Mouse (Mus musculus) intestine, embryonic 15.5 days (tissue): ENCODE measurements at regions not wholly inside any gene's neighbourhood (a gene's known extent, or its start where the extent isn't known, plus 50 kb on each side); places are given as distances from the start of the nearest gene placed in this dataset.
A peak's percentile ranks its signal among the peaks of the same experiment; 100 is the strongest.
"Not testable (repeated sequence)": the region's sequence is repeated elsewhere in the genome, so short reads cannot be mapped to it uniquely, and the experiment has no call there.

ENCODE experiments used
- ATAC-seq: fragments of 200-750 bp; cut with Nextera tagmentation; 2 replicates; pipeline ENCODE4 v1.8.0; 2017; ENCODE audit warnings: moderate TSS enrichment, moderate library complexity
- H3K27ac ChIP-seq: fragments of 300-500 bp; sonication (generic); 2 replicates; pipeline ENCODE4 v1.5.1; 2015; ENCODE audit warnings: mild to moderate bottlenecking, inconsistent platforms
- H3K27me3 ChIP-seq: fragments of 300-500 bp; sonication (generic); replicated peaks from 2 replicates; pipeline ENCODE4 v1.6.1; 2015; ENCODE audit warnings: inconsistent platforms
- H3K36me3 ChIP-seq: fragments of 300-500 bp; sonication (generic); 2 replicates; pipeline ENCODE4 v1.6.1; 2015; ENCODE audit warnings: inconsistent platforms
- H3K4me1 ChIP-seq: fragments of 300-500 bp; sonication (generic); replicated peaks from 2 replicates; pipeline ENCODE4 v1.6.1; 2015; ENCODE audit warnings: inconsistent platforms
- H3K4me2 ChIP-seq: fragments of 300-500 bp; sonication (generic); replicated peaks from 2 replicates; pipeline ENCODE4 v1.6.1; 2015; ENCODE audit warnings: mild to moderate bottlenecking, inconsistent platforms
- H3K4me3 ChIP-seq: fragments of 300-500 bp; sonication (generic); replicated peaks from 2 replicates; pipeline ENCODE4 v1.5.1; 2015; ENCODE audit warnings: inconsistent platforms
- H3K9ac ChIP-seq: fragments of 300-500 bp; sonication (generic); 2 replicates; pipeline ENCODE4 v1.6.1; 2015; ENCODE audit warnings: inconsistent platforms
- H3K9me3 ChIP-seq: fragments of 300-500 bp; sonication (generic); 2 replicates; pipeline ENCODE4 v1.6.1; 2016; ENCODE audit warnings: inconsistent platforms
- WGBS: fragments of 180-500 bp; shearing (Covaris S2); methylation state at CpG from one replicate; pipeline ENCODE4 v1.1.7; 2015; 5-methylcytosine and 5-hydroxymethylcytosine counted together

DNA sequence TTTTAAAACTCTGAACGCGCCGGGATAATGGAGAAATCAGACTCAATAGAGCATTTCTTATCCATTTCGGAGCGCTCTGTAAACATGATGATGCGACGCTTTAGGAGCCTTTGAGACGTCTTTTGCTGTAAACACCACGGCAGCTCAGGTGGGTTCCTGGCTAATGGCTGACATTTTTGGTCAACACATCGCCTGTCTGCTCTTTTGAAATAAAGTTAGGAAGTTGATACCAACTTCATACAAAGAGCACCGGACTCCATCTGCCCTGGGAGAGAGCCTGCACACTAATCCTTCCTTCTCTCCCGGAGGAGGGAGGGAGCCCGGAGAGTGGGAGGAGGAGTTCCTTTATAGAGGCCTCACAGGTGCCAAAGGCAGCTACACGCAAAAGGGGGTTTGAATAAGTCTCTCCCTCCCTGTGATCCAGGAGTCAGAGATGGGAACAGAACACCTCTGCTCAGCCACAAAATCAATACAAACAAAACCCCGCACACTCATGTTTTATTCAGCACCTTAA is 63.8 kb upstream of the Srsf6 start:
- Histone ChIP-seq H3K4me3 (peak overlapping the region; percentile 9; the same call in 1 of the 2 replicates), H3K9me3 (no peaks in the 10 kb centered on the region), H3K27ac (no peak overlapping the region), H3K4me1 (0 out of 2 replicates have a peak, but pooled peaks cover 2% of the 10 kb centered on the region), H3K36me3 (no peaks in the 10 kb centered on the region), H3K4me2 (peak overlapping the region; percentile 59), H3K9ac (no peak overlapping the region), H3K27me3 (no peaks in the 10 kb centered on the region)
- ATAC-seq, result no peak
- WGBS, result 6% methylated on average over 15 of the region's 15 CpGs

DNA sequence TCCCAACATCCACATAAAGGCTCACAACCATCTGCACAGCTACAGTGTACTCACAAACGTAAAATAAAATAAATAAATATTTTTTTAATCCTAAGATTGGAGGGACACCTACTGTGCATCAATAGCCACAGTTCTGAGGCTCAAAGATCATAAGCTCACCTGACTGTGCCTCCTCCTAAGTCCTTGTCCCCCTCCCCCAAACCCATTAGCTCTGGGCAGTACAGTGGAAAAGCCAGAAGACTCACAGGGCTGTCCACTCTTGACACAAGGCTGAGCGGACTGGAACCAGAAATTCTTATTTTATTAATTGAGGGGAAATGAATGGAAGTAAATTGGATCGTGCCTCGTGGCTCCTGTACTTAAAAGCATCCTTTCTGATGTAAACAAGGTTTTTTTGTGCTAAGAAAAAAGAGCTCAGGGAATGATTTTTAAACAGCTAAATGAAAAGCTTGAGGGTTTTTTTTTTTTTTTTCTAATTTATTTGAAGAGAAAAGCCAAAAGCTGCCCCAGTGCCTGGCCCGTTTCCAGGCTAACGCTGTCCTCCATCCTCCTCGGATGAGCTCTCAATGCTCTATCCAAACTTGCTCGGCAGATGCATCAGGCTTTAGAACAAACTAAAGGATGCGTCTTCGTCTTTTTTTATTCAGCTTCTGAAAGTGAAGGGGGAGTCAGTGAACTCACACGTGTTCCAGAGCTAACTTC is 64.6 kb upstream of the Srsf6 start:
- Histone ChIP-seq H3K36me3 (no peaks in the 10 kb centered on the region), H3K9ac (no peak overlapping the region), H3K27ac (no peak overlapping the region), H3K27me3 (no peaks in the 10 kb centered on the region), H3K4me2 (peak overlapping the region; percentile 59), H3K4me1 (0 out of 2 replicates have a peak, but pooled peaks cover 2% of the 10 kb centered on the region), H3K9me3 (no peaks in the 10 kb centered on the region), H3K4me3 (no peak overlapping the region)
- no peak for ATAC-seq
- WGBS, result 17% methylated on average over 11 of the region's 11 CpGs

DNA sequence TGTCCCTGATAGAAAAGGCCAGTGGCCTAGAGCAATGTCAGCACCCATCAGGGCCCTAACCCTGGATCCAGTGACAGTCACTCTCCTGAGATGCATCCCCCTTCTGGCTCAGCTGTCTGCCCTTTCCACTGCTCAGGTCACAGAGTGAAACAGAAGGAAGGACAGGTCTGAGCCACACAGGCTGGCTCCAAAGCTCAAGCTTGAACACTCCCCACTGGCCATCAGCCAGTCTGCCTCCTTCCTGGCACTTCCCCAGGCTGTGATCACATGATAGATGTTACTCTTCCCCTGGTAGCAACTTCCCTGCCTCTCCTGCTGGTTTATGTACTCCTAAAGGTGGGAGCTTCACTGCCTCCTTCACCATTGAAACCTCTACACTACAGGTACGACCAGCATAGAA is 66.8 kb upstream of the Srsf6 start:
- H3K9ac ChIP-seq, result no peak overlapping the region
- no peaks in the 10 kb centered on the region for H3K36me3 ChIP-seq
- H3K27ac ChIP-seq, result no peak overlapping the region
- 0 out of 2 replicates have a peak, but pooled peaks cover 2% of the 10 kb centered on the region for H3K4me1 ChIP-seq
- H3K9me3 ChIP-seq, result no peaks in the 10 kb centered on the region
- no peak for ATAC-seq
- no peak overlapping the region for H3K4me2 ChIP-seq
- no peak overlapping the region for H3K4me3 ChIP-seq
- WGBS, result 57% methylated on average over 1 of the region's 1 CpGs
- H3K27me3 ChIP-seq, result no peaks in the 10 kb centered on the region

DNA sequence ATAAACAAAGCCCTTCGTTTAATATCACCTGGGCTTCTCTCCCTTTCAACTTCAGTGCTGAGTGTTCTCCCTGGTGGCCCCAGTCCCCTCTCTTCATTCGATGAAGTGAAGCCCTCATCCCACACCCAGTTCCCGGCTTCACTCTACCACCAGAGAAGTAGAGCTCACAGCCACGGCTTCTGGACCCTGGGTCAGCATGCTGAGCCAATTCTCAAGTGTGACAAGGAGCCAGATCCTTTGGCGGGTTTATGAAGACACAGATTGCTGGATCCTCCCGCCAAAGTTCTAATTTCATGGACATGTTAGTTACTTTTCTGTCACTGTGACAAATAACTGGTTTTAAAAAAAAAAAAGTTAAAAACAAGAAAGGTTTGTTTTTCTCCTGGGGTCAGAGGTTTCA is 76.7 kb upstream of the Srsf6 start:
- Histone ChIP-seq H3K36me3 (no peaks in the 10 kb centered on the region), H3K4me1 (no peaks in the 10 kb centered on the region), H3K4me2 (no peak overlapping the region), H3K9me3 (no peaks in the 10 kb centered on the region), H3K9ac (no peak overlapping the region), H3K27me3 (no peaks in the 10 kb centered on the region), H3K4me3 (no peak overlapping the region), H3K27ac (no peak overlapping the region)
- WGBS, result 69% methylated on average over 6 of the region's 6 CpGs
- no peak for ATAC-seq

DNA sequence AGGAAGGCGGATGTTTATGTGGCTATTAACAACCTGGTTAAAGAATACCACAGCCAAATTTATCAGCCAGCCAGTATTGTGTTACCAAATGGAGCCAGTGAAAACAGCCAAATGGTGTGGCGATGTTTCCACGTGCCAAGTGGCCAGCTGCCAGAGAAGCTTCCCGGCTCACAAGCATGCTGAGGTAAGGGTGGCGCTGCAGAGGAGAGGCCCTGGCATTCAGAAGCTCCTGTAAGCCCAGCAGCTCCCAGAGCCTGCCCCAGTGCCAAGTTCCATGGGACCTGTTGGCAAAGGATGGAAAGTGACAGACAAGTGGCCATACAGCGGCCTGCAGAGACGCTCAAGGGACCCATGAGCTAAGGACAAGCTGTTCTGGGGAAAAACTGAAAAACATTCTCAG is 77.8 kb upstream of the Srsf6 start:
- H3K9me3 ChIP-seq, result no peaks in the 10 kb centered on the region
- no peak overlapping the region for H3K27ac ChIP-seq
- no peaks in the 10 kb centered on the region for H3K4me1 ChIP-seq
- no peak overlapping the region for H3K4me3 ChIP-seq
- ATAC-seq, result no peak
- H3K9ac ChIP-seq, result no peak overlapping the region
- no peaks in the 10 kb centered on the region for H3K36me3 ChIP-seq
- 74% methylated on average over 7 of the region's 7 CpGs for WGBS
- H3K27me3 ChIP-seq, result no peaks in the 10 kb centered on the region
- H3K4me2 ChIP-seq, result no peak overlapping the region

DNA sequence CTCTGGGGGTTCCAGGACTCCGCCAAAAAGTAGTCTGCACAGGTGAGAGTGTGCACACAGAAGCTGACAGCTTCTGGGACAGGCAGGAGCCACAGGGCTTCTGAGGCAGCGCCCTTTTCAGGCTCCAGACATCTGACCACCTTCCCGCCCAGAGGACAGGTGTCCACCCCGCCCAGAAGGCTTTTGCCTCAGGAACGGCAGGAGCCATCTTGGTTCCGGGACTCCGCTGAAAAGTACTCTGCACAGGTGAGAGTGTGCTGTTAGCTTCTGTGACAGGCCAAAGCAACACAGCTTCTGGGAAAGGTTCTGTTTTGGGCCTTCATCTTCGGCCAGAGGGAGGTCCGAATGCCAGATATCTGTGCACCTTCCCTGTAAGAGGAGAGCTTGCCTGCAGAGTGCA is 89.6 kb upstream of the Srsf6 start:
- H3K4me1 ChIP-seq, H3K27me3 ChIP-seq, ATAC-seq, H3K4me3 ChIP-seq, H3K36me3 ChIP-seq, H3K4me2 ChIP-seq, H3K27ac ChIP-seq, H3K9ac ChIP-seq, H3K9me3 ChIP-seq: not testable (repeated sequence)
- 86% methylated on average over 9 of the region's 9 CpGs for WGBS

DNA sequence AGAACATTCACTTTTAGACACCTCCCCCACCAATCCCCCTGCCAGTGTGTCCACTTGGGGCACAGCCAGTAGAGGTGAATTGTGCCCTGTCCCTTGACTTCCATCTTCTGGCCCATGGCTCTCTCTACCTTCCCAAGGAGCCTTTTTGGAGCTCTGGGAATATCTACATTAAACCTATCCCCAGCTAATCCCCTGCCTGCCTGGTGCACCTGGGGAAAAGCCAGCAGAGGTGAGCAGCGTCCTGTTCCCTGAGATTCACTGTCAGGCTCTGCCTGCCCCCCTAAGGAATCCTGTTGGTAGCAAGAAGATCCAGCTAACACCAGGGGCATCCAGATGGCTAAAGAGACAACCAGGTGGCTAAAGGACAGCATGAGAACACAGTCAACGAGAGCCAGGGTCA is 93.6 kb upstream of the Srsf6 start:
- no peak overlapping the region for H3K9ac ChIP-seq
- H3K4me3 ChIP-seq, result no peak overlapping the region
- no peaks in the 10 kb centered on the region for H3K9me3 ChIP-seq
- no peak overlapping the region for H3K27ac ChIP-seq
- ATAC-seq, result no peak
- no peaks in the 10 kb centered on the region for H3K4me1 ChIP-seq
- no peaks in the 10 kb centered on the region for H3K36me3 ChIP-seq
- 50% methylated on average over 2 of the region's 2 CpGs for WGBS
- no peak overlapping the region for H3K4me2 ChIP-seq
- no peaks in the 10 kb centered on the region for H3K27me3 ChIP-seq

DNA sequence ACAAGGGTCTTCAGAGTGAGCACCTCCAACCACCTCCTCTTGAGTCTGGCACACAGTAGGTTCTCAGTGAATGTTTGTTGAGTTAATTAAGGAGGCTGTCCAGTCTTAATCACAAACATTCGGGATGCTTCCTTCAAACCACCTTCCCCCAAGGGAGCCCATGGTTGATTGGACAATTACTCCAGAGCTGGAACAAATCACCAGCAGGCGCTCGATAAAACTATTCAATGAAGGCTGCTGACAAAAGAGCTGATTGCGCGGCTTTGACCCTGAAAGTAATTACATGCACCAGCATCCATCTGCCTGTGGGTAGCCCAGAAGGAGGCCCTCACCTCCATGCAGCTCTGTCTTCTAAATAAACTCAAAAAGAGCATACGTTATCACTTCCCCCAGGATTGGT is 97.6 kb upstream of the Srsf6 start:
- no peaks in the 10 kb centered on the region for H3K4me1 ChIP-seq
- H3K9ac ChIP-seq, result no peak overlapping the region
- H3K9me3 ChIP-seq, result no peaks in the 10 kb centered on the region
- ATAC-seq, result no peak
- H3K4me2 ChIP-seq, result no peak overlapping the region
- no peaks in the 10 kb centered on the region for H3K27me3 ChIP-seq
- 88% methylated on average over 6 of the region's 6 CpGs for WGBS
- no peaks in the 10 kb centered on the region for H3K36me3 ChIP-seq
- no peak overlapping the region for H3K4me3 ChIP-seq
- H3K27ac ChIP-seq, result no peak overlapping the region

DNA sequence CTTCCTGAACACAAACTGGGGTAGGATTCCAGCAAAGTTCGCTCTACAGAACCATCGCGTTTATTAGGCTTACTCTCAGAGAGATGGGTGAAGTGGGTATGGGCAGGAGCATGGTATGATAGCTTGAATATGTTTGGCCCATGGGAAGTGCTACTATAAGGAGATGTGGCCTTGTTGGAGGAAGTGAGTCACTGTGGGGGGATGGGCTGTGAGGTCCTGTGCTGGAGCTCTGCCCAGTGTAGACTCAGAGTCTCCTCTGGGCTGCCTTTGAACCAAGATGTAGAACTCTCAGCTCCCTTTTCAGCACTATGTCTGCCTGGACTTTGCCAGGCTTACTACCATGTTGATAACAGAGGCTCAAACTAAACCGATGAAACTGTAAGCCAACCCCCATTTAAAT is 112.5 kb upstream of the Srsf6 start:
- WGBS, result 94% methylated on average over 4 of the region's 4 CpGs
- Histone ChIP-seq H3K27ac (no peak overlapping the region), H3K9me3 (no peaks in the 10 kb centered on the region), H3K4me3 (no peak overlapping the region), H3K4me2 (no peak overlapping the region), H3K4me1 (no peaks in the 10 kb centered on the region; the same call in 1 of the 2 replicates), H3K27me3 (no peaks in the 10 kb centered on the region), H3K36me3 (no peaks in the 10 kb centered on the region), H3K9ac (no peak overlapping the region)
- no peak for ATAC-seq

DNA sequence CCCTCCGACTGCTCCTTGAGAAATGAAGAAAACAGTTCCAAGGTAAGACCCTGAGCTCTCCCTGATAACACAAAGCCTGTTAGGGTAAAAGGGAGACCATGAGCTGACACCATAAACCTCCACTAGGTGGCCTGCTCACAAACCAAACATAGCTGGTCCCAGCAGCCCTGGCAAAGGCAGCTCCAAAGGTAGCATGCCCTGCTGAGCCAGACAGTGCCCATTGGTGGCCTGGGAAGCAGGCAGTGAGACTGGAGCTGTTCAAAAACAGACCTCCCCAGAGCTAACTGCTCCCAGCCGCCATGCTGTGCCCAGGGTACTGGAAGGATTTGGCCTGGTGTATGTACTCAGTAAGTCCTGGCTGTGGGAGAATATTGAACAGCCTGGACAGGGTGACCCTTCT is 117.1 kb upstream of the Srsf6 start:
- 50% methylated on average over 2 of the region's 2 CpGs for WGBS
- Histone ChIP-seq H3K27me3 (no peaks in the 10 kb centered on the region), H3K27ac (no peak overlapping the region), H3K4me2 (no peak overlapping the region), H3K4me3 (no peak overlapping the region), H3K36me3 (no peaks in the 10 kb centered on the region), H3K9ac (no peak overlapping the region), H3K4me1 (no peaks in the 10 kb centered on the region; the same call in 1 of the 2 replicates), H3K9me3 (no peaks in the 10 kb centered on the region)
- ATAC-seq, result no peak

DNA sequence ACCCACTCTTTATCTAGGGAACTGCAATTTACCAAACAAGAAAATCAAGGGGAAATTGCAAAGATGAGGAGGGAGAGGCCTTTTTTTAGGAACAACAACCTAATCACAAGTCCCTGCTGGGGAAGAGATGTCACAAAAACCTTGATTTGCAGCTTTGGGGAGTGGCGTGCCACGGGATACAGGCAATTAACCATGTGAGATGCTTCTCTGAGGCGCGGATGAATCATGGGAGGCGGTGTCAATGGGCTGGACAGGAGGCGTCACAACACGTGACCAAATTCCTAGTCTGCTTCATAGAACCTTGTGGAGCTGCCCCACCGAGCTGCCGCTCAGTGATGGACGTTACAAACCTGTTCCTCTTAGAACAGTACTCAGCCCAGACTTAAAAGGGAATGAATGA is 123.6 kb upstream of the Srsf6 start:
- WGBS, result 85% methylated on average over 10 of the region's 10 CpGs
- H3K27ac ChIP-seq, result no peak overlapping the region
- no peak overlapping the region for H3K4me3 ChIP-seq
- ATAC-seq, result no peak
- no peaks in the 10 kb centered on the region for H3K4me1 ChIP-seq
- H3K9me3 ChIP-seq, result no peaks in the 10 kb centered on the region
- H3K27me3 ChIP-seq, result no peaks in the 10 kb centered on the region
- no peak overlapping the region for H3K9ac ChIP-seq
- H3K36me3 ChIP-seq, result no peaks in the 10 kb centered on the region
- no peak overlapping the region for H3K4me2 ChIP-seq

DNA sequence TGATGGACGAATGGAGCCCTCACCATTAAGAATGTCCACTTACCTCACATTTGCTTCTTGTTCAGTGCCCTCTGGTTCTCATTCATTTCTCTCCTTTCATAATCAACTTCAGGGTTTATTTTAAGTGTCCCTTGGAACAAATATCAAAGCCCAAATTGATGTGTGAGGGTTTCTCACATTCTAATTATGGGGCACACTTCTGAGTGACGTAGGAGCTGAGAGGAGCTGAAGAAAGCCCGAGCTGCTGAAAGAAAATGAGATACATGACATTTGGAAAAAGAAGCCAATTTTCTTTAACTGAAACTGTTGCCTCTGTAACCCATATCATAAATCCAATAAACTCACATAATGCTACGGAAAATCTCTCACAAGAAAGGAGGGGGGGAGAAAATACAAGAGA is 134.8 kb upstream of the Srsf6 start:
- H3K27ac ChIP-seq, result no peak overlapping the region
- H3K4me1 ChIP-seq, result no peaks in the 10 kb centered on the region
- WGBS, result 72% methylated on average over 4 of the region's 4 CpGs
- no peak overlapping the region for H3K4me3 ChIP-seq
- no peak overlapping the region for H3K9ac ChIP-seq
- no peaks in the 10 kb centered on the region for H3K27me3 ChIP-seq
- no peak for ATAC-seq
- H3K4me2 ChIP-seq, result no peak overlapping the region
- H3K36me3 ChIP-seq, result no peaks in the 10 kb centered on the region
- H3K9me3 ChIP-seq, result no peaks in the 10 kb centered on the region

DNA sequence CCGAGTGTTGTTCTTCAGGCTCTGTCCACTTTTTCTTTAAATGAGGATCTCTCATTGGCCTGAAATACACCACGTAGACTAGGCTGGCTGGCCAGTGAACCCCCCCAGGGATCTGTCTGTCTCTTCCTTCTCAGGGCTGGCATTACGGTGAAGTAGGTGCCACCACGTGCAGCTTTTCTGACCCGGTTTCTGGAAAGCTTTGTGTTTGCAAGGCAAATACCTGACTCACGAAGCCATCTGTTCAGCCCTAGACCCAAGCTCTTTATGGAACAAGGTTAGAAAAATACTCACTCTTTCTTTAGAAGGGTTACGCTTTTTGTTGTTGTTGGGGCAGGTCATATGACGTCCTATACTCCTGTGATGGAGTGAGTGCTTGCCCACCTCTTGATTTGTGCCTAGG is 133.3 kb upstream of the Ptprt start:
- no peak overlapping the region for H3K4me2 ChIP-seq
- H3K4me1 ChIP-seq, result no peaks in the 10 kb centered on the region
- no peaks in the 10 kb centered on the region for H3K27me3 ChIP-seq
- H3K9me3 ChIP-seq, result no peaks in the 10 kb centered on the region
- H3K36me3 ChIP-seq, result no peaks in the 10 kb centered on the region
- 88% methylated on average over 8 of the region's 8 CpGs for WGBS
- H3K4me3 ChIP-seq, result no peak overlapping the region
- H3K9ac ChIP-seq, result no peak overlapping the region
- ATAC-seq, result no peak
- no peak overlapping the region for H3K27ac ChIP-seq
